Mouse (Mus musculus) midbrain, postnatal 0 days (tissue): Measurements from ENCODE around the gene Mfng. TPM values are rescaled to one million over a fixed set of nuclear protein-coding genes. Genes with fewer than 3 reads are reported as not detected.

Experiments used
- ATAC-seq: fragments of 200-750 bp; cut with Nextera tagmentation; 2 replicates; pipeline ENCODE4 v1.8.0; 2017; ENCODE audit warnings: moderate number of reproducible peaks, mild to moderate bottlenecking, moderate TSS enrichment, moderate library complexity; ENCODE audit not compliant: low FRiP score
- DNase-seq: peaks from one replicate; pipeline ENCODE4 v3.0.0-alpha.2; 2015; ENCODE audit warnings: low spot score
- H3K27ac ChIP-seq: fragments of 300-500 bp; sonication (generic); 2 replicates; pipeline ENCODE4 v1.5.1; 2014; ENCODE audit warnings: low read depth, mild to moderate bottlenecking, low read length, mixed read lengths
- H3K27me3 ChIP-seq: fragments of 300-500 bp; sonication (generic); 2 replicates; pipeline ENCODE4 v1.6.1; 2014; ENCODE audit warnings: low read length, control low read depth, mixed read lengths; ENCODE audit not compliant: insufficient read depth
- H3K36me3 ChIP-seq: fragments of 300-500 bp; sonication (generic); 2 replicates; pipeline ENCODE4 v1.6.1; 2014; ENCODE audit warnings: low read length, control low read depth, mixed read lengths; ENCODE audit not compliant: insufficient read depth
- H3K4me1 ChIP-seq: fragments of 300-500 bp; sonication (generic); 2 replicates; pipeline ENCODE4 v1.6.1; 2014; ENCODE audit warnings: mild to moderate bottlenecking, control low read depth, antibody characterized with exemption, low read length, mixed read lengths; ENCODE audit not compliant: insufficient read depth
- H3K4me2 ChIP-seq: fragments of 300-500 bp; sonication (generic); 2 replicates; pipeline ENCODE4 v1.6.1; 2014; ENCODE audit warnings: low read depth, mild to moderate bottlenecking, low read length, mixed read lengths; ENCODE audit not compliant: poor library complexity, severe bottlenecking
- H3K4me3 ChIP-seq: fragments of 300-500 bp; sonication (generic); 2 replicates; pipeline ENCODE4 v1.5.1; 2014; ENCODE audit warnings: low read depth, mild to moderate bottlenecking, low read length, moderate library complexity
- H3K9ac ChIP-seq: fragments of 300-500 bp; sonication (generic); replicated peaks from 2 replicates; pipeline ENCODE4 v1.6.1; 2014; ENCODE audit warnings: mild to moderate bottlenecking, low read length, moderate library complexity, mixed read lengths; ENCODE audit not compliant: poor library complexity, severe bottlenecking
- H3K9me3 ChIP-seq: fragments of 300-500 bp; sonication (generic); 2 replicates; pipeline ENCODE4 v1.6.1; 2016; ENCODE audit warnings: low read length, control low read depth
- CTCF ChIP-seq: IDR thresholded peaks from 2 replicates; pipeline ENCODE4 v1.5.1; 2016; ENCODE audit warnings: antibody characterized with exemption, mild to moderate bottlenecking
- WGBS: fragments of 180-500 bp; shearing (Covaris S2); extraction: QIAGEN DNeasy Blood & Tissue Kit; methylation state at CpG from one replicate; pipeline ENCODE4 v1.1.7; 2014; 5-methylcytosine and 5-hydroxymethylcytosine counted together
- polyA plus RNA-seq: library from polyadenylated mRNA; unstranded; fragments of >200 nt; fragmentation: Nextera tagmentation; extraction: Ambion mirVana; gene quantifications from 2 replicates; pipeline ENCODE4 v1.2.1, GENCODE M21; 2015
- total RNA-seq: library from RNA; depleted of rRNA; stranded (reverse); fragments of >200 nt; gene quantifications from 2 replicates; pipeline ENCODE4 v1.2.3, GENCODE M21; 2014

The Mfng gene
- total and polyA plus RNA-seq, 2 experiments from 2014 or later = 4.6 to 8.1 TPM

DNA sequence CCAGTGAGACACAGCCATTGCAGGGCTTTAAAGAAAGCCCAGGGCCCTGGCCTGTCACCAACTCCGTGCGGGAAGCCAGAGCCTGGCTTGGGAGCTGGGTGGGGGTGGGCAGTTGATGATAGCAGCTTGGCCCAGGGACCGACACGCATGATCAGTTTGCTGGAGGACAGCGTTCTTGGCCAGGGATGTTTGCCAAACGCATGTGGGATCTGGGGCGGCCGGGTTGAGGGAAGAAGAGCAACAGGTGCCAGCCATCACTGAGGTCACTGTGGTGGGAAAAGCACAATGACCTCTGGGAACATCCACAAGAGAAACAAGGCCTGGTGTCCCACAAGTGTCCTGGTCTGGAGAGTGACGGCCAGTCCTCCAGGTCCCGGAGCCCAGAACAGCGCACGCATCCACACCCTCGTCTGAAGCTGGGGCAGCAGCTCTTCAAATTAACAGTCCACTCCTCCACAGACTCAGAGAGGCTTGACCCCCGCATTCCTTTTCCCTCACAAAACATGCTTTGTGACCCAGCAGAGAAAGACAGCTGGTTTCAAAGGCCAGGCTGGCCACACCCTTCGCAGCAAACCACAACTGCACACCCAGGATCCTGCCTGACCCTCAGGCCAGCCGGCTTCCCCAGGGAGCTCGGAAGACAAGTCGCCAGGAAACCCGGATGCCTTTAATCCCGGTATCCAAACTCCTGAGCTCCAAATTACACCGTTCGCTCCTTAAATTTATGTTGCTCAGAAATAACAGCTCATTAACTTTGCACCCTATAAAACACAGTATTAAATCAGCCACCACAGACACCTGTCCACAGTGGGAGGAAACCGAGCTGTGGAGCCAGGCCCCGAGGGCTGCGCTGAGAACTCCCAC is 23.2 kb upstream of the Mfng start:
- H3K27me3 ChIP-seq = peaks cover 5% of the 10 kb centered on the region
- DNase-seq (peak; percentile 70), ATAC-seq (no peak)
- 47% methylated on average over 25 of the region's 25 CpGs for WGBS
- TF ChIP-seq CTCF = no peak
- no peaks in the 10 kb centered on the region for H3K9me3 ChIP-seq
- no peak overlapping the region for H3K27ac ChIP-seq
- H3K4me1 ChIP-seq = no peaks in the 10 kb centered on the region; the same call in 1 of the 2 replicates
- H3K9ac ChIP-seq = no peak overlapping the region
- no peak overlapping the region for H3K4me2 ChIP-seq
- no peak overlapping the region for H3K4me3 ChIP-seq
- H3K36me3 ChIP-seq = no peaks in the 10 kb centered on the region

- no peak overlapping the region for H3K27ac ChIP-seq
- no peak overlapping the region for H3K4me2 ChIP-seq
- TF ChIP-seq CTCF = no peak
- no peak overlapping the region for H3K9ac ChIP-seq
- ATAC-seq (no peak), DNase-seq (no peak)
- no peaks in the 10 kb centered on the region for H3K9me3 ChIP-seq
- no peaks in the 10 kb centered on the region for H3K36me3 ChIP-seq
- H3K4me3 ChIP-seq = no peak overlapping the region
- no peaks in the 10 kb centered on the region for H3K27me3 ChIP-seq
- WGBS = 76% methylated on average over 11 of the region's 12 CpGs
- H3K4me1 ChIP-seq = no peaks in the 10 kb centered on the region; the same call in 1 of the 2 replicates
Measured at GRCm38 (mm10) chr15:78790990-78791389, 17.7 kb upstream of the Mfng start.

DNA sequence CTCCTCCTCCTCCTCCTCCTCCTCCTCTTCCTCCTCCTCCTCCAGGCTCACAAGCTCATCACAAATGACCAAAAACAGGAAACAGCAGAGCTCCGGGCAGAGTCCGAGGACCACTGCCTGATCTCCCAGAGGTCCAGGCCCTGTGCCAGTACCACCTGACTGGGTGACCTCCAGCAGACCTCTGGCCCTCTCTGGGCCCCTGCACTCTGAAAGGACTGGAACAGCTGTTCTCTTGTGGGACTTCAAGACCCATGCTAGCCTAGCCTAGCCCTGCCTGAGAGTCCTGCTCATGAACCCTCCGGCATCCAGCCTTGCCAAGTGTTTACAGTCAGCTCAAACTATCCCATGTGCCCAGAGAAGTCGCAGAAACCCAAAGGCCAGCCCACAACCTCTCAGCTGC is 17.2 kb upstream of the Mfng start:
- no peaks in the 10 kb centered on the region for H3K9me3 ChIP-seq
- no peak overlapping the region for H3K27ac ChIP-seq
- H3K9ac ChIP-seq = no peak overlapping the region
- no peaks in the 10 kb centered on the region for H3K27me3 ChIP-seq
- no peak overlapping the region for H3K4me3 ChIP-seq
- no peak for ATAC-seq
- no peak overlapping the region for H3K4me2 ChIP-seq
- no peak for DNase-seq
- no peaks in the 10 kb centered on the region; the same call in 1 of the 2 replicates for H3K4me1 ChIP-seq
- H3K36me3 ChIP-seq = no peaks in the 10 kb centered on the region
- no peak for TF ChIP-seq CTCF
- 81% methylated on average over 4 of the region's 4 CpGs for WGBS

- DNase-seq = no peak
- no peak overlapping the region for H3K4me3 ChIP-seq
- H3K4me1 ChIP-seq = no peaks in the 10 kb centered on the region
- H3K9me3 ChIP-seq = no peaks in the 10 kb centered on the region
- no peak for ATAC-seq
- H3K4me2 ChIP-seq = no peak overlapping the region
- H3K27ac ChIP-seq = no peak overlapping the region
- no peaks in the 10 kb centered on the region for H3K27me3 ChIP-seq
- no peak overlapping the region for H3K9ac ChIP-seq
- H3K36me3 ChIP-seq = no peaks in the 10 kb centered on the region
- 86% methylated on average over 13 of the region's 13 CpGs for WGBS
- TF ChIP-seq CTCF = no peak
Measured at GRCm38 (mm10) chr15:78789721-78790323, 16.5 kb upstream of the Mfng start.

GRCm38 (mm10) chr15:78788042-78788441 is 14.8 kb upstream of the Mfng start:
- ATAC-seq (no peak), DNase-seq (no peak)
- H3K9me3 ChIP-seq = no peaks in the 10 kb centered on the region
- TF ChIP-seq CTCF = no peak
- WGBS = 79% methylated on average over 3 of the region's 3 CpGs
- no peak overlapping the region for H3K4me3 ChIP-seq
- no peak overlapping the region for H3K27ac ChIP-seq
- no peaks in the 10 kb centered on the region for H3K27me3 ChIP-seq
- no peak overlapping the region for H3K4me2 ChIP-seq
- no peaks in the 10 kb centered on the region for H3K4me1 ChIP-seq
- H3K9ac ChIP-seq = no peak overlapping the region
- H3K36me3 ChIP-seq = no peaks in the 10 kb centered on the region

DNA sequence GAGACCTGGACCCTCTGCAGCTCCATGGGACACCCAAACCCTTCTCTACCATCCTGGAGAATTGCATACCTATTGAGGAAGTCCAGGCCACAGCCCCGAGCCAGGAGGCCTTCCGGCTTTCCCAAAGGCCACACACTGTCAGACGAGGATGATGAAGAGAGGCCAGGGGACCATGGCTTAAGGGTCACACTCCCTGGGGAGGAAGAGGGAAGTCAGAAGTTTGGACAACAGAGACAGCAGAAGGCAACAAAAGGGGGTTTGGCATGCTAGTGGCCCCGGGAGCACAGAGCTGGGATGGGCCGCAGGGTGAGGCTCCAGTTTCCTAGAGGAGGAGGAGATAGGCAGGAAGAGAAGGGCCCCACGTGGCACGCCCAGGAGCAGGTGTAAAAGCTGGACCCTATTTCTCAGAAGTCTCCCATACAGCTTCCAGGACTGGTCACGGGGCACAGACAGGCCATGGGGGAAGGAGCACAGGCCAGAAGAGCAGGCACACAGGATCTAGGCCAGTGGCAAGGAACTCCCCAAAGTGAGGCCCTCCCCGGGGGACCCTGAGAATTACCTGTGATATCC is 14.1 kb upstream of the Mfng start:
- ATAC-seq = no peak

More for the DNA sequence above, 14.1 kb upstream of the Mfng start:
- no peaks in the 10 kb centered on the region for H3K4me1 ChIP-seq
- H3K27ac ChIP-seq = no peak overlapping the region
- no peaks in the 10 kb centered on the region for H3K27me3 ChIP-seq
- WGBS = 78% methylated on average over 9 of the region's 9 CpGs
- no peak overlapping the region for H3K4me2 ChIP-seq
- no peak overlapping the region for H3K4me3 ChIP-seq
- no peak for DNase-seq
- no peak for TF ChIP-seq CTCF
- no peaks in the 10 kb centered on the region for H3K36me3 ChIP-seq
- H3K9me3 ChIP-seq = no peaks in the 10 kb centered on the region
- H3K9ac ChIP-seq = no peak overlapping the region
